Mouse (Mus musculus) erythroblast, embryonic 14.5 days (primary cell): Measurements from ENCODE around the gene Arhgap4. TPM values are rescaled to one million over a fixed set of nuclear protein-coding genes. Genes with fewer than 3 reads are reported as not detected.
A peak's percentile ranks its signal among the peaks of the same experiment; 100 is the strongest.

Experiments used
- H3K27me3 ChIP-seq: 2 replicates; pipeline ENCODE4 v1.6.1; 2012; ENCODE audit warnings: inconsistent platforms; ENCODE audit not compliant: control insufficient read depth
- H3K36me3 ChIP-seq: 2 replicates; pipeline ENCODE4 v1.6.1; 2012; ENCODE audit warnings: mild to moderate bottlenecking, inconsistent platforms; ENCODE audit not compliant: control insufficient read depth
- H3K4me1 ChIP-seq: 2 replicates; pipeline ENCODE4 v1.6.1; 2012; ENCODE audit warnings: inconsistent platforms; ENCODE audit not compliant: control insufficient read depth
- H3K4me3 ChIP-seq: replicated peaks from 2 replicates; pipeline ENCODE3; 2012; ENCODE audit warnings: moderate library complexity, mild to moderate bottlenecking, inconsistent platforms
- H3K9me3 ChIP-seq: 2 replicates; pipeline ENCODE4 v1.6.1; 2012; ENCODE audit warnings: low read length, inconsistent platforms, mixed read lengths; ENCODE audit not compliant: control insufficient read depth
- GATA1 ChIP-seq: IDR thresholded peaks from 2 replicates; pipeline ENCODE4 v1.6.1; 2012; ENCODE audit warnings: low read length, inconsistent platforms, mixed read lengths
- TAL1 ChIP-seq: IDR thresholded peaks from 3 replicates; pipeline ENCODE4 v1.6.1; 2012; ENCODE audit warnings: low read length, inconsistent platforms, mixed read lengths
- polyA plus RNA-seq: library from polyadenylated mRNA; stranded (reverse); fragments of >175 nt; gene quantifications from 2 replicates; pipeline ENCODE4 v1.2.3, GENCODE M21; 2012

The Arhgap4 gene
- polyA plus RNA-seq, 1 experiment = 0.38 TPM

DNA sequence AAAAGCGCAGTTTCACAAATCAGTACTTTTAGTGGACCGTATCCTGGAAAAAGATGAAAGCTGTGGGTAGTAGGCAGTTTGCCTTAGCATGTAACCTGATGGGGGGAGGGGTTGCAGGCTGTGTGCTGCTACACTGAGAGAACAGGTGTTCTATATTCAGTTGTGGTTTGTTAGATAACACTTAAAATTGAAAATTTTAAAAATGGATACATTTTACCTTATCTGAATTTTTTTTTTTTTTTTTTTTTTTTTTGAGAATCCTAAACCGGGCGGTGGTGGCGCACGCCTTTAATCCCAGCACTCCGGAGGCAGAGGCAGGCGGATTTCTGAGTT lies 846 bp upstream of the Arhgap4 start:
- TF ChIP-seq GATA1 (no peak), TAL1 (no peak)

DNA sequence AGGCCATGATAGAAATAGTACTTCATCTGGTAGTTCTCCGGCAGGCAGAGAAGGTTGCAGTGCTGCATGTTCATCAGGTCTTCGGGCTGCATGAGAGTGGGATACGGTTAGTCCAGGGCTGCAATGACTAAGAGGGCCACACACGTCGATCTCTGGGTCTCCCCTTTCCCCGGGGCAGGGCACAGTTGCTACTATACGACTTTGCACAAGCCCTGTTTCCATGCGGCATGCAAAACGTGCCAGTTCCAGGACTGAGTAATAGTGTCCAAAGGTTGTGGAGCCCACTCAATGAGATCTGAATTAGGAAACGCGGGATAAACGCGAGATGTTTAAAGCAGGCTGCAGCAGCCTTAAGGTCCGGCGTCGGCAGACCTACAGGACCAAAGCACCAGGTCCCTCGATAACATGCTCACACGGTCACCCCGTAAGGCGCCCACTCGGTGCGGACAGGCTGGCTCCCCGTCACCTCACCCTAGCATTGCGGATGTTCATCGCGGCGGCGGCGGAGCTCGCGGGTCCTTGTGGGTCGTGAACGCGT lies 316 bp downstream of the Arhgap4 start:
- Histone ChIP-seq H3K27me3 (peaks cover 4% of the 10 kb centered on the region; the same call in 1 of the 2 replicates), H3K4me1 (peaks cover 31% of the 10 kb centered on the region), H3K36me3 (peaks cover 35% of the 10 kb centered on the region), H3K4me3 (peak overlapping the region; percentile 83), H3K9me3 (peaks cover 8% of the 10 kb centered on the region; the same call in 1 of the 2 replicates)
- TF ChIP-seq GATA1 (no peak), TAL1 (no peak)

More for the DNA sequence above, 846 bp upstream of the Arhgap4 start:
- H3K4me3 ChIP-seq = peak overlapping the region; percentile 83
- H3K27me3 ChIP-seq = peaks cover 4% of the 10 kb centered on the region; the same call in 1 of the 2 replicates
- H3K9me3 ChIP-seq = peaks cover 8% of the 10 kb centered on the region; the same call in 1 of the 2 replicates
- peaks cover 28% of the 10 kb centered on the region for H3K4me1 ChIP-seq
- peaks cover 26% of the 10 kb centered on the region for H3K36me3 ChIP-seq

DNA sequence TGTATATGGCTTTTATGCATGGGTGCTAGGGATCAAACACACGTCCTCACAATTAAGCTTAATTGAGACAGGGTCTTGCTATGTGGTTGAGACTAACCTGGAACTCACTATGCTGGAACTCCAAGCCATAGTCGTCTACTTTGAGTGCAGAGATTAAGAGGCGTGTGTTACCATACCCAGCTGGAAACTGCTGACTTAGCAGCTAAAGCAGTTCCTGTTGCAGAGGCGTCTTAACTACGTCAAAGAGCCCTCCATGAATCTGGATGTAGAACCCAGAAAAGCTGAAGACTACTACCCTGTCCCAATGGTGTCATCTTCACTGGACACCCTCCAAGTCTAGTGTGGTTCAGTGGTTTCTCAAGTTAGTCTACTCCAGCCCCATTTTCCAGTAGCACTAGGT lies 3.0 kb downstream of the Arhgap4 start:
- H3K27me3 ChIP-seq = peaks cover 4% of the 10 kb centered on the region; the same call in 1 of the 2 replicates
- no peak overlapping the region for H3K4me3 ChIP-seq
- H3K9me3 ChIP-seq = peaks cover 8% of the 10 kb centered on the region; the same call in 1 of the 2 replicates
- H3K36me3 ChIP-seq = peaks cover 35% of the 10 kb centered on the region
- peaks cover 53% of the 10 kb centered on the region for H3K4me1 ChIP-seq
- TF ChIP-seq TAL1 (no peak), GATA1 (no peak)

DNA sequence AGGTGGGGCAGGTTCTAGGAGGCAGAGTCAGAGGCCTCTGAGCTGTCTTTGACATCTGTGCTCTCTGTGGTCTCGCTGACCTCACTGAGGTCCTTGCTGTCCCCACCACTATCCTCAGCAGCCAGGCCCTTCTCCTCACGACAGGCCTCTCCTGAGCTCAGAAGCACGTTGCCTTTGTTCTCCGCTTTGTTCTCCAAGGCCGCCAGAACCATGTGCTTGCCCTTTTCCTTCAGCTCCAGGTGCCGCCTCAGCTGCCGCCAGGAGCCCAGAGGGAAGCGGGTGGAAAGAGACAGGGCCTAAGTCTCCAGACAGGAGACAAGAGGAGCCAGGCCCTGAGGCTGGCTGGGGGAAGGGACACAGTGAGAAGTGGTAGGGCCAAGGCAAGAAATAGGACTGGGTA lies 4.7 kb downstream of the Arhgap4 start:
- H3K9me3 ChIP-seq = peaks cover 5% of the 10 kb centered on the region; the same call in 1 of the 2 replicates
- peaks cover 4% of the 10 kb centered on the region; the same call in 1 of the 2 replicates for H3K27me3 ChIP-seq
- TF ChIP-seq TAL1 (no peak), GATA1 (no peak)
- peaks cover 47% of the 10 kb centered on the region for H3K4me1 ChIP-seq
- H3K36me3 ChIP-seq = peaks cover 35% of the 10 kb centered on the region
- H3K4me3 ChIP-seq = no peak overlapping the region

DNA sequence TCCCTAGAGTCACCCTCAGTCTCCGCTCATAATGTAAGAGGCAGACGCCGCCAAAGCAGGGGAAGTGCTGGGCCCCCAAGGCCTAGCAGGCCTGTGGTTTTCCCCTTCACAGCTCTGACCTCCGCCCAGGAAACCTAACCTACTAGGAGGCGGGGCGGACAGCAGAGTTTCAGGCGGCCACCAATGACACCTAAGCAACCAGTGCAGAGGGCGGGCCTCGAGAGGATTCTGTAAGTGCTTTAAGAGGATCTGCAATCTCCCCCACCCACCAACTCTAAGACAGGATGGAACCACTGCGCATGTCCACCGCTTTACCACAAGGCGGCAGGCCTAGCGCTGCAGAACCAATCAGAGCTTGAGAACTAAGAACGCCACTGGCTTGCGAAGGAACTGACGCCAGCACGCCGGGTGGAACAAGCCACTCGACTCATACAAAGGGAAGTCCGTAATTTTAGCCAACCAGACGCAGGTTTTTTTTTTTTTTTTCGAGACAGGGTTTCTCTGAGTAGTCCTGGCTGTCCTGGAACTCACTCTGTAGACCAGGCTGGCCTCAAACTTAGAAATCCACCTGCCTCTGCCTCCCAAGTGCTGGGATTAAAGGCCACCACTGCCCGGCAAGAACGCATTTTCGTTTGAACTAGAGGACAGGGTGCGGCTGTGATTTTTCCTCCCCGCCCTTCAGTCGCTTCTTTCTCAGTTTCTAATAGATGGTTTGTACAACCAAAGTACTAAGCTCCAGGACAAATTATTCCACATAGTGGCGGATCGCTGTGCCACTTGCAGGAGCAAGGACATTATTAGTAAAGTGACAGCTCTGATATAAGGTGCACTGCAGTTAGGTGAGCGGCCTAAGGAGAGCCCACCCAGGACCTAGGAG lies 6.6 kb downstream of the Arhgap4 start:
- Histone ChIP-seq H3K4me1 (peaks cover 54% of the 10 kb centered on the region), H3K27me3 (no peaks in the 10 kb centered on the region), H3K9me3 (no peaks in the 10 kb centered on the region), H3K4me3 (peak overlapping the region; percentile 61), H3K36me3 (peaks cover 34% of the 10 kb centered on the region)
- no peak for TF ChIP-seq GATA1
- TF ChIP-seq TAL1 = no peak

DNA sequence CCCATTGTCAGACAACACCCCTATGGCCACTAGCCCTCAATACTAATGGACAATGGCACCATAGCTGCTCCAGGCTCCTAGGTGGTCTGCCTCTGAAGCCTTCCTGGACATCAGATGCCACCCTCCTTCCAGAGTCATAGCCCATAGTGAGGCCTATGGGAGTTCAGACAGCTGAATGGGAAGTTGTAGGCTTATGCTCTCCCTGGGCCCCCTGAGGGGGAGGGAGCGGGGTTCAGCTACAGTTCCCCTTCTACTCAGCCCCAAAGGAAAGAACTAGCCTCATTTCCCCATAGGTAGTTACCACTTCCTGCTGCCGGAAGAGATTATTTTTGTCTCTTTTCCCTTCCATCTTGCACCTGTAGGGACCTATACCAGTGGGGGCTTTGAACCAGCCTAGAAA lies 10.1 kb downstream of the Arhgap4 start:
- Histone ChIP-seq H3K36me3 (no peaks in the 10 kb centered on the region; the same call in 1 of the 2 replicates), H3K27me3 (no peaks in the 10 kb centered on the region), H3K4me3 (peak overlapping the region; percentile 62), H3K4me1 (peaks cover 56% of the 10 kb centered on the region), H3K9me3 (no peaks in the 10 kb centered on the region)
- no peak for TF ChIP-seq TAL1
- TF ChIP-seq GATA1 = no peak

DNA sequence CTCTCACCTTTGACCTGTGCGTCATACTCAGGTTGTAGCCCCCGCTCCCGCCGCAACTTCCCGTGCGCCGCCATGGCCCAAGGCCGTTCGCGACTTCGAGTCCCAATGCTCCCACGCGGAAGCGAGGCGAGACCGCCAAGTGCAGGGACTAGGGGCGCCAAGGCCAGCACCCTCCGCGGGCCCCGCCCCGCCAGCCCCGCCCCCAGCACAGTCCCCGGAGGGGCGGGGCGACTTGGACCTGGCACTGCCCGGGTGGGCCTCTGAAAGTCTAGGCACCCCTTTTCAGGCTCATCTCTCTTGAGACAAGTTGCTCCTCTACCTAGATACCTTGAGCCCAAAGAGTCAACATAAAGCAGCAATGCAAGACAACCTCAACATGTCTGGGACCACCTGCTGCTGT lies 10.5 kb downstream of the Arhgap4 start:
- Histone ChIP-seq H3K4me3 (peak overlapping the region; percentile 62), H3K27me3 (no peaks in the 10 kb centered on the region), H3K9me3 (no peaks in the 10 kb centered on the region), H3K4me1 (peaks cover 54% of the 10 kb centered on the region), H3K36me3 (peaks cover 3% of the 10 kb centered on the region)
- TF ChIP-seq GATA1 = no peak
- no peak for TF ChIP-seq TAL1

DNA sequence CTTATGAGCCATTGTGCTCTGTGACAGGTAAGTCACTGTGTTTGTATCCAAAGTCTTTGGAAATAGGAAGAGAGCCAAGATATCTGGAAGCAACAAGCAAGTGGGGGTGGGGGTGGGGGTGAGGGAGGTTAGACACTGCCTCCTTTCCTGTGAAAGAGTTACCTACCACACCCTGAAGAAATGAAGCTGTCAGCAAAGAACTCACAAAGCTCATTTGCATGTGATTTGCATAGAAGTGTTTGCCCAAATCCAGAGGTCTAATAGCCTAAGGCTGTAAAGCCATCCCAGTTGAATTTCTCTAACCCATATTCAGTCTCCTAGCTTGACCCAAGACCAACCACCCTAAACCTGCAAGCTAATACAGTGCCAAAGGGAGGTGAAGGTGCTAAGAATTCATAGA lies 11.2 kb downstream of the Arhgap4 start:
- Histone ChIP-seq H3K27me3 (no peaks in the 10 kb centered on the region), H3K36me3 (peaks cover 10% of the 10 kb centered on the region), H3K4me1 (peaks cover 47% of the 10 kb centered on the region), H3K4me3 (peak overlapping the region; percentile 62), H3K9me3 (no peaks in the 10 kb centered on the region)
- TF ChIP-seq GATA1 (no peak), TAL1 (no peak)

DNA sequence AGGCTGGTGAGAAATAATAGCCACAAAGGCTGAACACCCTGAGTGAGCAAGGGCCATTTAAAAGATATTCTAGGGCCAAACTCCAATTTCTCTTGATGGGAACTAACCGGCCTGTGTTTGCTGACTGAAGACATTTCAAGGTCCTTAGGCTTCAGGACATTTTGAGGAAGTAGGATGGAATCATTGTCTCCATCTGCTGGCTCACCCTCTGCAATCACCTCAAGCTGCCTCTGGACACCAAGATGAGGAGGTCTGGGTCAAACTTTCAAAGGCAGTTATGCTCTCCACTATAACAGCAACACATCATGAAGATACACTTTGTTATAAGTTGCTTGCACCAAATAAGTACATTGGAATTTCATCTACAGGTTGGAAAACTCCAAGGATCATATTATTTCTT lies 11.6 kb downstream of the Arhgap4 start:
- peak overlapping the region; percentile 62 for H3K4me3 ChIP-seq

More for the DNA sequence above, 11.6 kb downstream of the Arhgap4 start:
- Histone ChIP-seq H3K36me3 (peaks cover 10% of the 10 kb centered on the region), H3K9me3 (no peaks in the 10 kb centered on the region), H3K27me3 (no peaks in the 10 kb centered on the region), H3K4me1 (peaks cover 45% of the 10 kb centered on the region)
- TF ChIP-seq GATA1 = no peak
- TF ChIP-seq TAL1 = no peak
